Mouse (Mus musculus) E14TG2a.4 (cell line): ENCODE measurements around the gene Aanat.

ENCODE experiments used
- CTCF ChIP-seq: conservative IDR thresholded peaks from 2 replicates; pipeline ENCODE4 v1.5.1; 2014; ENCODE audit warnings: low read length
- NANOG ChIP-seq: IDR thresholded peaks from 2 replicates; pipeline ENCODE4 v1.6.1; 2014; ENCODE audit warnings: borderline replicate concordance, low read length, mixed read lengths
- POU5F1 ChIP-seq: IDR thresholded peaks from 2 replicates; pipeline ENCODE4 v1.6.1; 2014; ENCODE audit warnings: low read length, borderline replicate concordance

GRCm38 (mm10) chr11:116550748-116551147, 35.5 kb upstream of the Aanat start:
- TF ChIP-seq POU5F1 (no peak), CTCF (no peak), NANOG (no peak)
